13 mouse cellular contexts compared by ENCODE assay signal in genomic region chr4:133443085-133443484, GRCm38 (mm10). TPM values are rescaled to one million over a fixed set of nuclear protein-coding genes. Genes with fewer than 3 reads are reported as not detected.
A peak's percentile ranks its signal among the peaks of the same experiment; 100 is the strongest.
DNase-seq lines count a peak whose midpoint lies in the region; ATAC-seq and TF ChIP-seq lines count a peak whose summit lies in the region.
"Had no signal": no experiment of that assay in that cellular context is flagged by ENCODE, and none has a peak within 500 bp of the region (broad histone marks: within the 10 kb centered on the region; RNA-seq: fewer than 3 reads in every experiment).

No protein-coding gene starts in this region.

- no peak for DNase-seq in lung, embryonic 14.5 days
- DNase-seq in lung, postnatal 10 days, result no peak
- DNase-seq in fibroblast of lung, adult 2 months (ENCODE audit: low read depth), result peak; percentile 50
- DNase-seq in hindbrain, embryonic 14.5 days (ENCODE audit: low spot score), result no peak
- DNase-seq in c-Kit-positive CD71-positive TER-119-positive erythroid progenitor cells, embryonic 14.5 days (ENCODE audit: low spot score), result no peak
- no peak for DNase-seq in kidney, adult 8-10 months
- DNase-seq: adrenal gland, adult 8-10 months; gastrocnemius, postnatal 25 days; kidney, postnatal 10 days; thymus, postnatal 4 days had no signal

- 57% methylated on average over 5 of the region's 5 CpGs for WGBS in lung, embryonic 14.5 days
- WGBS in hindbrain, embryonic 14.5 days, result 50% methylated on average over 5 of the region's 5 CpGs
- 55% methylated on average over 5 of the region's 5 CpGs for WGBS in neural tube, embryonic 14.5 days

- H3K4me1 ChIP-seq in lung, embryonic 14.5 days (ENCODE audit: insufficient read depth), result 0 out of 2 replicates have a peak, but pooled peaks cover 3% of the 10 kb centered on the region
- peaks cover 13% of the 10 kb centered on the region for H3K4me1 ChIP-seq in hindbrain, embryonic 14.5 days (replicated peaks; ENCODE audit: control insufficient read depth, insufficient read depth, low read length)
- peaks cover 5% of the 10 kb centered on the region; the same call in 1 of the 2 replicates for H3K4me1 ChIP-seq in neural tube, embryonic 14.5 days (ENCODE audit: control insufficient read depth, insufficient read depth, low read length)

- peak overlapping the region; percentile 63; the same call in 1 of the 2 replicates for H3K27ac ChIP-seq in lung, embryonic 14.5 days (ENCODE audit: low read depth)
- peak overlapping the region; percentile 41; the same call in 1 of the 2 replicates for H3K27ac ChIP-seq in hindbrain, embryonic 14.5 days
- H3K27ac ChIP-seq in neural tube, embryonic 14.5 days (ENCODE audit: low read depth, low read length), result 0 out of 2 replicates have a peak overlapping the region, but pooled peaks have one; percentile 22
- H3K27ac ChIP-seq: liver, embryonic 12.5 days had no signal

- no peak overlapping the region for H3K9ac ChIP-seq in lung, embryonic 14.5 days
- no peak overlapping the region for H3K9ac ChIP-seq in hindbrain, embryonic 14.5 days
- H3K9ac ChIP-seq in neural tube, embryonic 14.5 days (replicated peaks; ENCODE audit: low read depth, low read length), result no peak overlapping the region
- H3K9ac ChIP-seq: liver, embryonic 12.5 days had no signal

- no peak overlapping the region for H3K4me2 ChIP-seq in lung, embryonic 14.5 days
- H3K4me2 ChIP-seq in hindbrain, embryonic 14.5 days (replicated peaks), result no peak overlapping the region
- H3K4me2 ChIP-seq in neural tube, embryonic 14.5 days (ENCODE audit: low read depth, low read length), result no peak overlapping the region
- H3K4me2 ChIP-seq: liver, embryonic 12.5 days had no signal

- no peak overlapping the region for H3K4me3 ChIP-seq in lung, embryonic 14.5 days (ENCODE audit: low read depth, low read length)
- no peak overlapping the region for H3K4me3 ChIP-seq in hindbrain, embryonic 14.5 days (replicated peaks; ENCODE audit: low read length)
- no peak overlapping the region for H3K4me3 ChIP-seq in neural tube, embryonic 14.5 days (ENCODE audit: low read depth, low read length)
- H3K4me3 ChIP-seq: liver, embryonic 12.5 days had no signal

- H3K27me3 ChIP-seq in lung, embryonic 14.5 days (ENCODE audit: insufficient read depth, low read length), result no peaks in the 10 kb centered on the region
- no peaks in the 10 kb centered on the region for H3K27me3 ChIP-seq in hindbrain, embryonic 14.5 days (ENCODE audit: control insufficient read depth, insufficient read depth, low read length)
- H3K27me3 ChIP-seq in neural tube, embryonic 14.5 days (ENCODE audit: control insufficient read depth, insufficient read depth, low read length), result no peaks in the 10 kb centered on the region

- H3K36me3 ChIP-seq in lung, embryonic 14.5 days (ENCODE audit: insufficient read depth), result no peaks in the 10 kb centered on the region
- no peaks in the 10 kb centered on the region for H3K36me3 ChIP-seq in hindbrain, embryonic 14.5 days (replicated peaks; ENCODE audit: control insufficient read depth, insufficient read depth)
- no peaks in the 10 kb centered on the region for H3K36me3 ChIP-seq in neural tube, embryonic 14.5 days (ENCODE audit: control insufficient read depth, insufficient read depth, low read length)
- H3K36me3 ChIP-seq: G1E; liver, embryonic 12.5 days had no signal

- ATAC-seq in lung, embryonic 14.5 days (ENCODE audit: insufficient read depth), result no peak; the same call in 1 of the 2 replicates
- 0 out of 2 replicates have a peak, but pooled peaks have one; percentile 42 for ATAC-seq in hindbrain, embryonic 14.5 days (ENCODE audit: low FRiP score)
- ATAC-seq in neural tube, embryonic 14.5 days (ENCODE audit: low read depth), result no peak
- ATAC-seq: liver, embryonic 12.5 days had no signal

- H3K9me3 ChIP-seq in lung, embryonic 14.5 days (ENCODE audit: low read depth, low read length), result no peaks in the 10 kb centered on the region
- H3K9me3 ChIP-seq in hindbrain, embryonic 14.5 days (ENCODE audit: control insufficient read depth, low read length), result no peaks in the 10 kb centered on the region
- H3K9me3 ChIP-seq in neural tube, embryonic 14.5 days (ENCODE audit: control insufficient read depth, low read length), result no peaks in the 10 kb centered on the region
- H3K9me3 ChIP-seq: G1E; liver, embryonic 12.5 days had no signal

- no peak for TF ChIP-seq CTCF in lung, embryonic 14.5 days (IDR thresholded peaks at IDR 0.05; ENCODE audit: low read depth)

RNA-seq across cellular contexts. Expression of gene Tent5b, which starts 36.8 kb away (rescaled TPM):
- polyA plus RNA-seq in lung, embryonic 14.5 days (2014; fragmentation: Nextera tagmentation; extraction: Ambion mirVana), result 0.41 and 0.42 TPM in 2 replicates
- polyA plus RNA-seq in hindbrain, embryonic 14.5 days (2014; fragmentation: Nextera tagmentation; extraction: Ambion mirVana), result 0.09 and 0.16 TPM in 2 replicates
- 0.18 TPM in 1 of 2 replicates, not detected in the other for polyA plus RNA-seq in neural tube, embryonic 14.5 days (2014; fragmentation: Nextera tagmentation; extraction: Ambion mirVana)
- polyA plus RNA-seq: G1E; liver, embryonic 12.5 days had no signal

RNA-seq across cellular contexts. Expression of gene Trnp1, which starts 55.3 kb away (rescaled TPM):
- polyA plus RNA-seq in lung, embryonic 14.5 days (2014; fragmentation: Nextera tagmentation; extraction: Ambion mirVana), result 1.1 and 1.3 TPM in 2 replicates
- 12.3 and 14.8 TPM in 2 replicates for polyA plus RNA-seq in hindbrain, embryonic 14.5 days (2014; fragmentation: Nextera tagmentation; extraction: Ambion mirVana)
- polyA plus RNA-seq in neural tube, embryonic 14.5 days (2014; fragmentation: Nextera tagmentation; extraction: Ambion mirVana), result 9.5 and 11.2 TPM in 2 replicates
- polyA plus RNA-seq: G1E had no signal
